Mouse (Mus musculus) cortical plate, adult 2 months (tissue): ENCODE measurements around the gene Gm17631.
"Not testable (repeated sequence)": the region's sequence is repeated elsewhere in the genome, so short reads cannot be mapped to it uniquely, and the experiment has no call there.

Experiments
- CTCF ChIP-seq: fragments of 200-500 bp; IDR thresholded peaks from 2 replicates; pipeline ENCODE4 v1.5.1; 2011; ENCODE audit warnings: mild to moderate bottlenecking, control low read depth, low read length; ENCODE audit not compliant: insufficient read depth; ENCODE audit errors: extremely low read depth
- POLR2A ChIP-seq: fragments of 200-500 bp; IDR thresholded peaks from 2 replicates; pipeline ENCODE4 v1.6.1; 2011; ENCODE audit warnings: mild to moderate bottlenecking, low read length, control low read depth; ENCODE audit not compliant: insufficient read depth; ENCODE audit errors: extremely low read depth

DNA sequence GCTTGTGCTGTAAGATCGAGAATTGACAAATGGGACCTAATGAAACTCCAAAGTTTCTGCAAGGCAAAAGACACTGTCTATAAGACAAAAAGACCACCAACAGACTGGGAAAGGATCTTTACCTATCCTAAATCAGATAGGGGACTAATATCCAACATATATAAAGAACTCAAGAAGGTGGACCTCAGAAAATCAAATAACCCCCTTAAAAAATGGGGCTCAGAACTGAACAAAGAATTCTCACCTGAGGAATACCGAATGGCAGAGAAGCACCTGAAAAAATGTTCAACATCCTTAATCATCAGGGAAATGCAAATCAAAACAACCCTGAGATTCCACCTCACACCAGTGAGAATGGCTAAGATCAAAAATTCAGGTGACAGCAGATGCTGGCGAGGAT lies at the start of gene Gm17631:
- not testable (repeated sequence) for TF ChIP-seq CTCF, POLR2A
